Mouse (Mus musculus): Measurements from ENCODE around the gene Spg21. TPM values are rescaled to one million over a fixed set of nuclear protein-coding genes. Genes with fewer than 3 reads are reported as not detected.

The Spg21 gene
- total RNA-seq (2021) = 10 to 100 TPM; 29.3 to 32.5 TPM

- intact Hi-C loops (cut with DNase I) = no loop called here
- peak; percentile 90 to 96 for DNase-seq (ENCODE audit: extremely low spot score in 1 of 2, low spot score in 2 of 2)
Observed at GRCm38 (mm10) chr9:65460732-65461442, at the start of gene Spg21. Gene Spg21 (plus strand): TSS chr9:65460947.

GRCm38 (mm10) chr9:65411326-65411725, 49.4 kb upstream of the Spg21 start:
- intact Hi-C loops (cut with DNase I) = no loop called here
- DNase-seq (ENCODE audit: extremely low spot score in 1 of 2, low spot score in 2 of 2) = no peak

- intact Hi-C loops (cut with DNase I) = no loop called here
- no peak for DNase-seq (ENCODE audit: extremely low spot score in 1 of 2, low spot score in 2 of 2)
Observed at GRCm38 (mm10) chr9:65417738-65418137, 43.0 kb upstream of the Spg21 start.

GRCm38 (mm10) chr9:65419633-65420032, 41.1 kb upstream of the Spg21 start:
- intact Hi-C loops (cut with DNase I) = no loop called here
- no peak for DNase-seq (ENCODE audit: extremely low spot score in 1 of 2, low spot score in 2 of 2)

- DNase-seq (ENCODE audit: extremely low spot score in 1 of 2, low spot score in 2 of 2) = no peak
- intact Hi-C loops (cut with DNase I) = no loop called here
Observed at GRCm38 (mm10) chr9:65422760-65423501, 37.8 kb upstream of the Spg21 start, which contains the start of gene Slc51b. Gene Slc51b (minus strand): TSS chr9:65422955.

- no peak for DNase-seq (ENCODE audit: extremely low spot score in 1 of 2, low spot score in 2 of 2)
- intact Hi-C loops (cut with DNase I) = no loop called here
Observed at GRCm38 (mm10) chr9:65424393-65424792, 36.4 kb upstream of the Spg21 start.

GRCm38 (mm10) chr9:65427511-65427910, 33.2 kb upstream of the Spg21 start:
- intact Hi-C loops (cut with DNase I) = no loop called here
- DNase-seq (ENCODE audit: extremely low spot score in 1 of 2, low spot score in 2 of 2) = no peak

- intact Hi-C loops (cut with DNase I) = no loop called here
- no peak for DNase-seq (ENCODE audit: extremely low spot score in 1 of 2, low spot score in 2 of 2)
Observed at GRCm38 (mm10) chr9:65428003-65428402, 32.7 kb upstream of the Spg21 start.

- DNase-seq (ENCODE audit: extremely low spot score in 1 of 2, low spot score in 2 of 2) = no peak
- intact Hi-C loops (cut with DNase I) = loop anchor here (10.0 kb wide), 1 partner anchor 56 kb away; no protein-coding TSS in a partner anchor
Observed at GRCm38 (mm10) chr9:65430401-65430800, 30.3 kb upstream of the Spg21 start.

- no peak for DNase-seq (ENCODE audit: extremely low spot score in 1 of 2, low spot score in 2 of 2)
- intact Hi-C loops (cut with DNase I) = loop anchor here (10.0 kb wide), 1 partner anchor 56 kb away; no protein-coding TSS in a partner anchor
Observed at GRCm38 (mm10) chr9:65430921-65431320, 29.8 kb upstream of the Spg21 start.

GRCm38 (mm10) chr9:65432236-65432635, 28.5 kb upstream of the Spg21 start:
- peak; percentile 81 to 85 for DNase-seq (ENCODE audit: extremely low spot score in 1 of 2, low spot score in 2 of 2)
- intact Hi-C loops (cut with DNase I) = loop anchor here (2.0 to 10.0 kb wide), 2 partner anchors 39 to 57 kb away; no protein-coding TSS in a partner anchor

- intact Hi-C loops (cut with DNase I) = loop anchor here (10.0 kb wide), 1 partner anchor 59 kb away; no protein-coding TSS in a partner anchor
- DNase-seq (ENCODE audit: extremely low spot score in 1 of 2, low spot score in 2 of 2) = peak in 1 of 2 experiments; percentile 44
Observed at GRCm38 (mm10) chr9:65434140-65434539, 26.6 kb upstream of the Spg21 start.

- DNase-seq (ENCODE audit: extremely low spot score in 1 of 2, low spot score in 2 of 2) = no peak
- intact Hi-C loops (cut with DNase I) = loop anchor here (10.0 kb wide), 1 partner anchor 60 kb away; no protein-coding TSS in a partner anchor
Observed at GRCm38 (mm10) chr9:65435211-65435610, 25.5 kb upstream of the Spg21 start.

- DNase-seq (ENCODE audit: extremely low spot score in 1 of 2, low spot score in 2 of 2) = peak; percentile 87 to 96
- intact Hi-C loops (cut with DNase I) = loop anchor here (10.0 kb wide), 1 partner anchor 61 kb away; no protein-coding TSS in a partner anchor
Observed at GRCm38 (mm10) chr9:65435671-65436301, 25.0 kb upstream of the Spg21 start, which contains the start of gene Mtfmt. Gene Mtfmt (plus strand): TSS chr9:65435782.

- DNase-seq (ENCODE audit: extremely low spot score in 1 of 2, low spot score in 2 of 2) = no peak
- intact Hi-C loops (cut with DNase I) = no loop called here
Observed at GRCm38 (mm10) chr9:65444692-65445091, 16.1 kb upstream of the Spg21 start.

GRCm38 (mm10) chr9:65447951-65448350, 12.8 kb upstream of the Spg21 start:
- no peak for DNase-seq (ENCODE audit: extremely low spot score in 1 of 2, low spot score in 2 of 2)
- intact Hi-C loops (cut with DNase I) = no loop called here

GRCm38 (mm10) chr9:65458975-65459374, 1.8 kb upstream of the Spg21 start:
- no peak for DNase-seq (ENCODE audit: extremely low spot score in 1 of 2, low spot score in 2 of 2)
- intact Hi-C loops (cut with DNase I) = no loop called here

GRCm38 (mm10) chr9:65460198-65460597, 549 bp upstream of the Spg21 start:
- no peak for DNase-seq (ENCODE audit: extremely low spot score in 1 of 2, low spot score in 2 of 2)
- intact Hi-C loops (cut with DNase I) = no loop called here

GRCm38 (mm10) chr9:65462544-65462943, 1.8 kb downstream of the Spg21 start:
- intact Hi-C loops (cut with DNase I) = no loop called here
- DNase-seq (ENCODE audit: extremely low spot score in 1 of 2, low spot score in 2 of 2) = no peak

Data from left cerebral cortex, postnatal 10 days (tissue).